Mouse (Mus musculus) hindbrain, embryonic 14.5 days (tissue): ENCODE measurements around the gene Spon1. TPM values are rescaled to one million over a fixed set of nuclear protein-coding genes. Genes with fewer than 3 reads are reported as not detected.

ENCODE experiments used
- ATAC-seq: fragments of 200-750 bp; cut with Nextera tagmentation; 2 replicates; pipeline ENCODE4 v1.8.0; 2017; ENCODE audit warnings: moderate number of reproducible peaks, mild to moderate bottlenecking, moderate TSS enrichment, moderate library complexity; ENCODE audit not compliant: low FRiP score
- DNase-seq: peaks from one replicate; pipeline ENCODE4 v3.0.0-alpha.2; 2015; ENCODE audit warnings: low spot score
- H3K27ac ChIP-seq: fragments of 300-500 bp; sonication (generic); 2 replicates; pipeline ENCODE4 v1.5.1; 2014; ENCODE audit warnings: mild to moderate bottlenecking, moderate library complexity
- H3K27me3 ChIP-seq: fragments of 300-500 bp; sonication (generic); 2 replicates; pipeline ENCODE4 v1.6.1; 2014; ENCODE audit warnings: mild to moderate bottlenecking, low read length, mixed read lengths; ENCODE audit not compliant: control insufficient read depth, insufficient read depth
- H3K36me3 ChIP-seq: fragments of 300-500 bp; sonication (generic); replicated peaks from 2 replicates; pipeline ENCODE4 v1.6.1; 2014; ENCODE audit not compliant: control insufficient read depth, insufficient read depth
- H3K4me1 ChIP-seq: fragments of 300-500 bp; sonication (generic); replicated peaks from 2 replicates; pipeline ENCODE4 v1.6.1; 2014; ENCODE audit warnings: antibody characterized with exemption, low read length, mixed read lengths; ENCODE audit not compliant: control insufficient read depth, insufficient read depth
- H3K4me2 ChIP-seq: fragments of 300-500 bp; sonication (generic); replicated peaks from 2 replicates; pipeline ENCODE4 v1.6.1; 2014; ENCODE audit warnings: mild to moderate bottlenecking, moderate library complexity
- H3K4me3 ChIP-seq: fragments of 300-500 bp; sonication (generic); replicated peaks from 2 replicates; pipeline ENCODE4 v1.5.1; 2014; ENCODE audit warnings: mild to moderate bottlenecking, low read length
- H3K9ac ChIP-seq: fragments of 300-500 bp; sonication (generic); 2 replicates; pipeline ENCODE4 v1.6.1; 2014
- H3K9me3 ChIP-seq: fragments of 300-500 bp; sonication (generic); 2 replicates; pipeline ENCODE4 v1.6.1; 2016; ENCODE audit warnings: low read length; ENCODE audit not compliant: control insufficient read depth
- WGBS: fragments of 180-500 bp; shearing (Covaris S2); extraction: QIAGEN DNeasy Blood & Tissue Kit; methylation state at CpG from one replicate; pipeline ENCODE4 v1.1.7; 2014; 5-methylcytosine and 5-hydroxymethylcytosine counted together
- polyA plus RNA-seq: library from polyadenylated mRNA; unstranded; fragments of >200 nt; fragmentation: Nextera tagmentation; extraction: Ambion mirVana; gene quantifications from 2 replicates; pipeline ENCODE4 v1.2.1, GENCODE M21; 2014

Spon1 gene
- polyA plus RNA-seq, 1 experiment from 2014 or later = 90.5 TPM

GRCm38 (mm10) chr7:113877926-113878325 lies 112.1 kb downstream of the Spon1 start:
- WGBS = 77% methylated on average over 5 of the region's 5 CpGs
- DNase-seq (no peak), ATAC-seq (no peak)
- Histone ChIP-seq H3K9ac (no peak overlapping the region), H3K9me3 (no peaks in the 10 kb centered on the region), H3K4me1 (no peaks in the 10 kb centered on the region), H3K36me3 (no peaks in the 10 kb centered on the region), H3K27ac (no peak overlapping the region), H3K4me2 (no peak overlapping the region), H3K27me3 (no peaks in the 10 kb centered on the region), H3K4me3 (no peak overlapping the region)

GRCm38 (mm10) chr7:113879085-113879501 lies 113.3 kb downstream of the Spon1 start:
- no peak overlapping the region for H3K9ac ChIP-seq
- no peaks in the 10 kb centered on the region for H3K27me3 ChIP-seq
- H3K4me1 ChIP-seq = no peaks in the 10 kb centered on the region
- WGBS = 39% methylated on average over 7 of the region's 7 CpGs
- H3K27ac ChIP-seq = 0 out of 2 replicates have a peak overlapping the region, but pooled peaks have one; percentile 48
- H3K4me3 ChIP-seq = no peak overlapping the region
- H3K4me2 ChIP-seq = no peak overlapping the region
- H3K9me3 ChIP-seq = no peaks in the 10 kb centered on the region
- DNase-seq = peak; percentile 36
- H3K36me3 ChIP-seq = no peaks in the 10 kb centered on the region
- ATAC-seq = peak; percentile 60

- no peak overlapping the region for H3K9ac ChIP-seq
- no peak overlapping the region for H3K4me2 ChIP-seq
- H3K4me1 ChIP-seq = no peaks in the 10 kb centered on the region
- no peaks in the 10 kb centered on the region for H3K36me3 ChIP-seq
- no peak for DNase-seq
- H3K27me3 ChIP-seq = no peaks in the 10 kb centered on the region
- H3K4me3 ChIP-seq = no peak overlapping the region
- H3K27ac ChIP-seq = no peak overlapping the region
- WGBS = 88% methylated on average over 3 of the region's 3 CpGs
- ATAC-seq = no peak
- no peaks in the 10 kb centered on the region for H3K9me3 ChIP-seq
These were observed 114.2 kb downstream of the Spon1 start for GRCm38 (mm10) chr7:113880021-113880420.

- H3K9me3 ChIP-seq = 0 out of 2 replicates have a peak, but pooled peaks cover 6% of the 10 kb centered on the region
These were observed 125.0 kb downstream of the Spon1 start for GRCm38 (mm10) chr7:113890782-113891181.

GRCm38 (mm10) chr7:113891491-113891890 lies 125.7 kb downstream of the Spon1 start:
- DNase-seq = no peak
- Histone ChIP-seq H3K36me3 (no peaks in the 10 kb centered on the region), H3K4me3 (no peak overlapping the region), H3K4me2 (no peak overlapping the region), H3K27ac (no peak overlapping the region), H3K4me1 (no peaks in the 10 kb centered on the region), H3K27me3 (no peaks in the 10 kb centered on the region), H3K9me3 (0 out of 2 replicates have a peak, but pooled peaks cover 6% of the 10 kb centered on the region), H3K9ac (no peak overlapping the region)
- 94% methylated on average over 6 of the region's 6 CpGs for WGBS
- no peak for ATAC-seq

More at GRCm38 (mm10) chr7:113890782-113891181, 125.0 kb downstream of the Spon1 start:
- H3K4me1 ChIP-seq = no peaks in the 10 kb centered on the region
- no peak overlapping the region for H3K4me3 ChIP-seq
- no peaks in the 10 kb centered on the region for H3K27me3 ChIP-seq
- H3K9ac ChIP-seq = no peak overlapping the region
- no peak for ATAC-seq
- H3K27ac ChIP-seq = no peak overlapping the region
- 100% methylated on average over 2 of the region's 2 CpGs for WGBS
- no peaks in the 10 kb centered on the region for H3K36me3 ChIP-seq
- H3K4me2 ChIP-seq = no peak overlapping the region
- no peak for DNase-seq

GRCm38 (mm10) chr7:113893944-113894662 lies 128.3 kb downstream of the Spon1 start:
- H3K27me3 ChIP-seq = no peaks in the 10 kb centered on the region
- H3K36me3 ChIP-seq = no peaks in the 10 kb centered on the region
- H3K27ac ChIP-seq = no peak overlapping the region
- no peaks in the 10 kb centered on the region for H3K4me1 ChIP-seq
- no peak overlapping the region for H3K4me2 ChIP-seq
- H3K9ac ChIP-seq = no peak overlapping the region
- peaks cover 11% of the 10 kb centered on the region; the same call in 1 of the 2 replicates for H3K9me3 ChIP-seq
- no peak for DNase-seq
- no peak overlapping the region for H3K4me3 ChIP-seq
- ATAC-seq = no peak
- WGBS = 89% methylated on average over 7 of the region's 7 CpGs

- 81% methylated on average over 5 of the region's 5 CpGs for WGBS
These were observed 129.5 kb downstream of the Spon1 start for GRCm38 (mm10) chr7:113895266-113895665.

GRCm38 (mm10) chr7:113898388-113898787 lies 132.6 kb downstream of the Spon1 start:
- ATAC-seq (no peak), DNase-seq (no peak)
- no peaks in the 10 kb centered on the region for H3K4me1 ChIP-seq
- no peak overlapping the region for H3K4me2 ChIP-seq
- no peak overlapping the region for H3K4me3 ChIP-seq
- H3K9ac ChIP-seq = no peak overlapping the region
- H3K36me3 ChIP-seq = no peaks in the 10 kb centered on the region
- peaks cover 5% of the 10 kb centered on the region; the same call in 1 of the 2 replicates for H3K9me3 ChIP-seq
- H3K27me3 ChIP-seq = no peaks in the 10 kb centered on the region
- no peak overlapping the region for H3K27ac ChIP-seq

More at GRCm38 (mm10) chr7:113895266-113895665, 129.5 kb downstream of the Spon1 start:
- H3K27ac ChIP-seq = no peak overlapping the region
- ATAC-seq (no peak), DNase-seq (no peak)
- H3K36me3 ChIP-seq = no peaks in the 10 kb centered on the region
- H3K4me1 ChIP-seq = no peaks in the 10 kb centered on the region
- H3K9me3 ChIP-seq = peaks cover 11% of the 10 kb centered on the region; the same call in 1 of the 2 replicates
- H3K9ac ChIP-seq = no peak overlapping the region
- H3K27me3 ChIP-seq = no peaks in the 10 kb centered on the region
- no peak overlapping the region for H3K4me2 ChIP-seq
- no peak overlapping the region for H3K4me3 ChIP-seq

- Histone ChIP-seq H3K9me3 (peaks cover 5% of the 10 kb centered on the region; the same call in 1 of the 2 replicates), H3K4me3 (no peak overlapping the region), H3K4me2 (no peak overlapping the region), H3K9ac (no peak overlapping the region), H3K4me1 (no peaks in the 10 kb centered on the region), H3K36me3 (no peaks in the 10 kb centered on the region), H3K27ac (peak overlapping the region; percentile 55; the same call in 1 of the 2 replicates), H3K27me3 (no peaks in the 10 kb centered on the region)
- ATAC-seq (no peak), DNase-seq (no peak)
- WGBS = 74% methylated on average over 2 of the region's 2 CpGs
These were observed 135.7 kb downstream of the Spon1 start for GRCm38 (mm10) chr7:113901511-113901910.
